Mouse (Mus musculus) heart, adult 8-10 months (tissue): ENCODE measurements around the gene Abcc5. TPM values are rescaled to one million over a fixed set of nuclear protein-coding genes. Genes with fewer than 3 reads are reported as not detected.
"Not testable (repeated sequence)": the region's sequence is repeated elsewhere in the genome, so short reads cannot be mapped to it uniquely, and the experiment has no call there.

Experiments
- DNase-seq: peaks from one replicate; pipeline ENCODE4 v3.0.0; 2022; ENCODE audit warnings: low spot score
- total RNA-seq, 4 experiments: library from RNA; stranded (reverse); gene quantifications; 2 replicates each; pipeline ENCODE4 v1.2.4; 2022

Gene Abcc5
- total RNA-seq, 4 experiments from 2014 or later, result 26.5 to 31.1 (median 27.8) TPM

DNA sequence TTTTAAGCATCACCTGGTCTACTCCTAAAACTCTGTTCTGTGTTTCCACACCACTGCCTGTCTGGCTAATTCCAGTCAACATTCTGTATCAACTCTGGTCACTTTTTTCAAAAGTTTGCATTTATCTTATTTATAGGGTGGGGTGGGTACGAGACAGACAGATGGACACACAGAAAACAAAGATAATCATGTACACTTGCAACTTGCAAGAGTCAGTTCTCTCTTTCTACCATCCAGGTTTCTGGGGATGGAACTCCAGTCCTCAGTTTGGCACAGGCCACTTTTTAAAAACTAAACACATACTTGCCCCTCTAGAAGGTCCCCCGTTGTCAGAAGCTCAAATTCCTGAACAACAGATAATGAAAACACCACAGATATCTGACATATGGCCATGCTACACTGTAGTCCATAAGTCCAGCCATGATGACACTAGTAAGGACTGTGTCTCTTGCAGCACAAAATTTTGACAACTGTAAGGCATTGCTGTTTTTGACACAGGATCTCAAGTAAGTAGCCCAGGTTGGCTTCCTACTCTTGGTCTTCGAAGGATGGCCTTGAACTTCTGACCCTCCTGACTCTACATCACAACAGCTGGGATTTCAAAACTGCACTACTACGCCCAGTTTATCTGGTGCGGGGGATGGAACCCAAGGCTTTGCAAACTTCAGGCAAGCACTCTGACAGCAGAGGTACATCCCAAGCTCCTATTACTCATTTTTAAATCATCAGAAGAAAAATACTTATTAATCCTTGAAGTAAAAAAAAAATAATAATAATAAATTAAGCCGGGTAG is 3.1 kb downstream of the Abcc5 start:
- DNase-seq, result no peak

DNA sequence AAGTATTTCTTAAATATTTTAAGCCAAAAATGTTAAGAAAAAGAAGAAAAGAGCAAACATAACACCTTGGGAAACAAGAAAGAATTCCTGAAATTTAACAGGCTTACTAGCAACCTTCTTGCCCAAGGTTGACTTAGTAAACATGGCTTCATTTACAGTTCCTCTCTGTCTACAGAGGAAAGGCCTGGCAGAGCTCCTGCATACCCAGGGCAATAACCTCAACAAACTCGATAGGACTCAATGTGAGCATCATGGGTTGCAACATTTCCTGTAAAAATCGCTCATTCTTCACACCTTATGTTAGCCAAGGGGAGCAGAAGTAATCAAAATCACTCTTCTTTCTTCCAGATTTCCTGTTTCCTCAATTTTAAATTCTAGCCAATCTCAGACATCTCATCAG is 8.1 kb downstream of the Abcc5 start:
- DNase-seq, result no peak

DNA sequence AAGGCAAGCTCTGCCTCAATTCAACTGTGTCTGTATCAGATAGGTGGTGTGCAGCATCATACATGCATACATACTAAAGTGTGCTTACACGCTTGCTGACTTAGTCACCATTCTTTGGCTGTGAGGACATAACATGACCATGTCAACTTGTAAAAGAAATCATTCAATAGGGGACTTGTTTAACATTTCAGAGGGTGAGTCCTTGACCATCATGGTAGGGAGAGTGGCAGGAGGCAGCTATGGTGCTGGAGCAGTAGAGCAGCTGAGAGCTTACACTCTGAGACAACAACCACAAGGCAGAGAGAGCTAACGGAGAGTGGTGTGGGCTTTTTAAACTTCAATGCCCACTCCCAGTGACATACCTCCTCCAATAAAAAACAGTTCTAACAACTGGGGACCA is 9.9 kb downstream of the Abcc5 start:
- DNase-seq, result no peak

DNA sequence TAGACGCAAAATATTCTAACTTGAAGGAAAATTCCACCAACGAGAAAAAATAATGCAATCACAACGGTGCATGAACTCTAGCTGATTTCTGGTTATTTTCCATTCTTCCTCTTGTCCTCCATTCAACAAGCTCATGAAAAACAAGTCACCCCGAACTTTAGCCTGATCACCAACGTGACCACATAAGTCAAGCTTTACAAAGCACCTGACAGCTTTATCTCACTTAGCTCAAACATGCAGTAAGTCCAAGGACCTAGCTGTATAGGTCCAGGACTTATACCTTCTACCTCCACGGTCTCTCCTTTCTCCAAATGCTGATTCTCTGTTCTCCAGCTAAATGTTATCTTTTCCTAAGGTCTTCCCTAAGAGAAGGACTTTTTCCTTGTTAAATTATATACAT is 10.4 kb downstream of the Abcc5 start:
- no peak for DNase-seq

DNA sequence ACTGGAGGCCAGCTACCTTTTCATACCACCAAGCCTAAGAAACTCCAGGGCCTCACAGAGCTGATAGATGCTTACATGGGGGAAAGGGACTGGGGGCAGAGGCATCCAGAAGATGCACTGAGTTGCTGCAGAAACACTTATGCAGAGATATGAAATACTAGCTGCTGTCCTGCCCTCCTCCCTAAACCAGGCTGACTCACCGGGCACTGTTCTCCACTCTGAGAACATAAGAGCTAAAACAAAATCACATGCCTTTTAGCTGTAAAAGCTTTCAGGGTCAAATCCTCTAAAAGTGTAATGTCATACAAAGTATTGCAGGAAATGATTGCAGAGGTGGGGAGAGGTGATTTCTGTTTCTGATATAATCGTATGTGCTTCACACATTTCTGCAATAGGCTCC is 11.0 kb downstream of the Abcc5 start:
- DNase-seq, result no peak

DNA sequence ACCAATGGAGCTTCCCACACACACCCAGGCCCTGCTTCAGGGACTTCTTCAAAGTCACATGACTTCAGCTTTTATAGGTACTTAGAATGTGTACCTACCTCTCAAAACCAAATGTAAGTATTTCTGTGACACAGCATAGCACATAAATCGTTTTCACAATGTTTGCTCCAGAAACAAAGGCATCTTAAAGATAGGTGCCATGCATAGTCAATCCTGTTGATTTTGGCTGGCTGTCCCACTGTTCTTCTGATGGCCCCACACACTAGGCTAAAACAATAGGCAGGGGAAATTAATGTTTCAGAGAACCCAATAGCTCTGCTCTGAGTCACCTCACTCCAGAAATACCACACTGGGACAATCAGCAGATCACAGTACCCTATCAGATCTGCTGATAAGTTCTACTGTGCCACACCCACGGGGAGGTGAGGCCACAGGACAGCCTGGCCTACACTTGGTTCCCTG is 12.3 kb downstream of the Abcc5 start:
- peak; percentile 23 for DNase-seq

DNA sequence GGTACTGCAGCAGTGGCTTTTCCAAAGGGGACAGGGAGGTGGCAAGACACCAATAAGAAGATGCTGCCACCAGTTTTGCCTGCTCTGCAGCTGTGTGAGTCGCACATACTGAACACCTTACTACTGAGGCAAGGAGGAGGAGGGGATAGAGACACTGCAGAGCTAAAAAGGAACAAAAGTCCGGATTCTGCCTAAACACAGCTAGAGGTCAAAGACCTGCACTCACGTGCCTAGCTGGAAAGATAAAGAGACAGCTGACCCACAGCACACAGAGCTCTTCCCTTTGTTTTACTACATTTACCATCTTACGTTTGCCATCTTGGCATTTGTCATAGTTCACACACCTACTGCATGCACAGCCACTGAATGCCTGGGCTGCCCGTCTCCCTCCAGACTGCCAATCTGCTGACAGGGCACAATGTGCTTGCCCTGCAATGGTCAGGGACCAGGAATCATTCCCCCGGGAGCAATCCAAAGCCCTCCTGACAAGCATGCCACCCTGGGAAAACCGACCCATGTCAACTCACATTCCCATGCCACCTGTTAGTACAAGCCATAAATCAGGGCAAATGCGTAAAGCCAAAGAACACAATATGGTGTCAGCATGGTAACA is 14.1 kb downstream of the Abcc5 start:
- DNase-seq, result no peak

DNA sequence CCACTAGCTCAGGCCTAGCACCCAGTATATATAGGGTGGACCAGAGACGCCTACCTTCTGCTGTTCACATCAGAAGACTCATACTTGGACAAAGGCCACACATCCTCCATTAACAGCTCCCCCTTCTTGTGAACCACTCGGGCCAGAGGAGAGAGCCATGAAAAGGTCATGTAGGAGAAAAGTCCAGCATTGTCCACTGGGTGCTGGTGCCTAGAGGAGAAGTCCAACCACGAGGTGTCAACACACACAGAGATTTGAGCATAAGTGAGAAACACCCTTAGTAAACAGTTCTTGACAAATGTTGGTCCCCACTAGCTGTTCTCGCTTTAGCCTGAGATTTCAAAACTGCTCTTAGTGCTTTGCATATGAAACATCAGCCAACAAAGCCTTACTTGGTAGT is 20.9 kb downstream of the Abcc5 start:
- no peak for DNase-seq

DNA sequence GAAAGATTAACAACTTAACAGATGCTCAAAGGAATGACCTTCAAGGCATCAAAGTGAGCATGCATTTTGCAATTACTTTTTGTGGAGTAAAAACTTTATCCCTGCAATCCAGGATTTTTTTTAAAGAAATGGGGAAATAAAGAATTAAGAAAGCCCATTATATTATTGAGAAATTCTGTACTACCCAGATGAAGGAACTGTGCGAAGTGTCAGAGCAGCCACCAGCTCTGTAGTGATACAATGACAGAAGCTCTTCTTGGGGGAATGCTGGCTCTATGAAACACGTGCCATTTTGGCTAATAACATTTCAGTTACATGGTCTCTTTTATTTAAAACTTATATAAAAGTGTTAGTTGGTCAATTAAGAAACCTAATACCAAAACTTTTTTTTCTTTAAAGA is 22.9 kb downstream of the Abcc5 start:
- no peak for DNase-seq

DNA sequence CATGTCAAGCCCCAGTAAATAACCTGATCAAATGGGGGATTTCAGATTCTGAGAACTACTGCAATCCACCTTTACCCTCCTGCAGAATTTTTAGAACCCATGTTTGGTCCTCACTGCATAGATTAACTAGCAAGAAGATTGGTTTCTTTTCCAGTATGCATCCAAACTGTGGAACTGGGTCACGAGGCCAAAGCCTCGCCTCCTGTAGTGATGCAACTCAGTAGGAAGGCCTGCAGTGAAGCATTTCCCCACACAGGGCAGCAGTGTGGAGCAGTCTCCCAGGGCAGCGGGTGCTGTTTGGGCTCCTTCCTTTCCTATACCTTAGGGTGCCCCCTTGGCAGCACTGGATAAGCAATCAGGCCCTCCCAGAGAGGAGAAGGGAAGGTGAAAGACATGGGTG is 24.6 kb downstream of the Abcc5 start:
- DNase-seq, result no peak

DNA sequence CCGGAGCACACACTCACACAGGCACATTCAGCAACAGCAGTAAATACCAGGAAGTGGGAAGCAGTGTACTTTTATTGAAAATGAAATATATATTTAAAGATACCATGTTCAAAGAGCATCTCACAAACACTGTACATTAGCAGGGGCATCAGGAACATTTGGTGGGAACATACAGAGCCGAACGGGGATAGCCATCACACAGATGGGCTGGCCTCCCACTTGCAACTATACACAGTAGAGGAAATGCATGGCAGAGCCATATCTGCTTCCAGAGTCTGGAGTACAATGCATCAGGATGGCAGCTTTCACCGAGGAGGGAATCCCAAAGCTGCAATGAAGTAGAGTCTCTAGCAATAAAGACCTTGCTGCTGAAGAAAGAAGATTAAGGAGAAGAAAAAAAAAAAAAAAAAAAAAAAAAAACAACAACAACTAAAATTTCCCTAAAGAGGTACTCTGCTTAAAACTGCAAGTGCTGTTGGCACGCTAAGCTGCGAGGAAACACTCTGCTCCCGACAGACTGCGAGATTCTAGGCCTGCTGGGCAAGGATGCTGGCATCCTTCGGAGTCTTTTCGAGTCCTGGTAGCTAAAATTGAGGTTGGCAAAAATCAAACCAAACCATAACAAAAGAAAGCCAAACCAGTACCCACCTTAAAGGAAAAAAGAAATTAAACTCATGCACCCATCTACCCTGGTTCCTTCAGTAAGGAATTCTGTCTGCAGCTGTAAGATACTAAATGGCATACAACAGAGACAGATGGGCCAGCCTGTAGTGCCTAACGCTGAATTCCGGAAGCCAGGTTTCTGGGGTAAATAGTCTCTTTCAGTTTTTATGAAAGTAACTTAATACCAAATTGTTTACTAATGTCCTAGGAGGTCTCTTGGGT is 25.2 kb downstream of the Abcc5 start:
- DNase-seq, result no peak

DNA sequence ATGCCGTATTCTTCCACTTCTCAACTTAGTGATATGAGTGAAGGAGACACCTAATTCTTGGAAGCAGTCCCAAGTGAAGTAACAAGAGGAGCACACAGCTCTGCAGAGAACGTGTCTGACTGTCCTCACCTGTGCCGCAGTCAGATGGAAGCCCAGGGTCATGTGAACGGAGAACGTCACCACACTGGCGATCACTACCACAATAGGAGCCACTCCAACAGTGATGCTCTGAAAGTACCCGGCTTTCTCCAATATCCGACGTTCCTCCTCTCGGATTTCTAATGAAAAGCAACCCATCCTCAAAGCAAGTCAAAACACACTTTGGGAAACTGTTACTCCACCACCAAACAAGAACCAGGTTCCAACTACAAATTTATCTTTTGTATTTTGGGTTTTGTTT is 29.3 kb downstream of the Abcc5 start:
- DNase-seq, result no peak

DNA sequence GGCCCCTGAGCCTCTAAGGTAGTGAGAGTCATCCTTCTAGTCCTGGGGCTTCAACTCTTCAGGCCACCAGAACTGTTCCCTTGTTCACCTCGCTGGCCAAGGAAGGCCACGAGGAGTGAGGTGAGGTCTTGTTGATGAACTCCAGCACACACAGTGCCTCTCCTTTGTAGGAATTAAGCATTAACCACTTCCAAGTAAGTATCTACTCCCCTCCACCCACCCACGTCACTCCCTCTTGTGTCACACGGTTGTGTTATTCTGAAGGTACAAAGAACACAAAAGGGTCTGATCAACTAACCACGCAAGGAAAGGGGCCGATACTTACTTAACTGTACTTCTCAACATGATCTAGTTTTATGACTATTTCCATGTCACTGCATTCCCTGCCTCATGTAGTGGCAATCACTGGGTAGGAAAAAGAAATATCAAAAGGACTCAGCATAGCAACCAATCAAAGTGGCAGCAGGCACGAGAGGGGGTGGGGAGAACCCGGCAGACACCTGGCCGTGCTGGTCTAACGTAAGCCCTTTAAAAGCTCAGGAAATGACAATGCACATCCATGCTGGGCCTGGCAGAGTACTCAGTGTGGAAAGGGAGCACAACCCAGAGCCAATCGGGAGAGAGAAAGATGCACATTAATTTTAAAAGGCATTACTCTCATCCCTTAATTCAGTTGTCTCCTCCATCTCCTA is 30.8 kb downstream of the Abcc5 start:
- no peak for DNase-seq

DNA sequence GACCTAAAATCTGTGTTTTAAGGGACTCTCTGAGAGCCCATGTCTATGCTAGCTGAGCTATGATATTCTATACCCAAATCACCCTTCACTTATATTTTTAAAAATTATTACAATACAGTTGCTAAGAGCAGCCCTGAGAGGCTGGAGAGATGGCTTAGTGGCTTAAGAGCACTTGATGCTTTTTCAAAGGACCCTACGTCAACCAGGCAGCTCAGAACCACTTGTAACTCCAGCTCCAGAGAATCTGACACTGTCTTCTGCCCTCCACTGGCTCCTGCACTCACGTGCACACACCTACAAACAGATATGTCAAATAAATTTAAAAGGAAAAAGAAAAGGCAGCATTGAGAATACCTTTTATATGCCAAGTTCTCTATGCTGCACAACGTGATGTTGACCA is 34.4 kb downstream of the Abcc5 start:
- DNase-seq, result no peak

DNA sequence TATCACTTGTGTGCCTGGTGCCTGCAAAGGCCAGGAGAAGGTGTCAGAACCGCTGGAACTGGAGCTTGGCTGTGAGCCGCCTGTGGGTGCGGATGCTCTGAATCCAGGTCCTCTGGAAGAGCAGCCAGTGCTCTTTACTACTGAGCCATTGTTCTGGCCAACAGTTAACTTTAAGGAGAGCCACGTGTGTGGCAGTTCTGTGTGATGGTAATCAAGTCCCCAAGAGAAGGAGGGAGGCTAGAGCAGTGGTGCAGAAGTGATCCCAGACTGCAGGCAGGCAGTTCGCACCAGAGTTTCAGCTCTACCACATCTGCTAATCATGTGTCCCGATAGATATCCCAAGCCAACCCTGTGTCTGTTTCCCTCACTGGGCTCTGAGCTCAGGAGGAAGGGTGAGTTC is 36.0 kb downstream of the Abcc5 start:
- DNase-seq, result no peak

DNA sequence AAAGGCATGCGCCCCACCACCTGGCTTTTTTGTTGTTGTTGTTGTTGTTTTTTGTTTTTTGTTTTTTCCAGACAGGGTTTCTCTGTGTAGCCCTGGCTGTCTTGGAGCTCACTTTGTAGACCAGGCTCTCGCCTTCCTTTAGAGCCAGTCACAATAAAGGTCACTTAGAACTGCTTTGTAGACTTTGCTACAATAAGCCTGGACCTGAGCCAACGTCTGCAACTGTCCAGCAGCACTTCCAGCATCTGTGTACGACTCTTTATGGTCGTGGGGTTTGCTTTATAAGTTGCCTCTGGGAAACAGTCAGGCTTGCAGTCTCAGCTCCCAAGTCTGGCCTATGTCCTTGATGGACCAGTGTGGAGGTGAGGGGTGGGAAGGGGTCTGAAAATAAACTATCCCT is 45.2 kb downstream of the Abcc5 start:
- DNase-seq, result no peak

DNA sequence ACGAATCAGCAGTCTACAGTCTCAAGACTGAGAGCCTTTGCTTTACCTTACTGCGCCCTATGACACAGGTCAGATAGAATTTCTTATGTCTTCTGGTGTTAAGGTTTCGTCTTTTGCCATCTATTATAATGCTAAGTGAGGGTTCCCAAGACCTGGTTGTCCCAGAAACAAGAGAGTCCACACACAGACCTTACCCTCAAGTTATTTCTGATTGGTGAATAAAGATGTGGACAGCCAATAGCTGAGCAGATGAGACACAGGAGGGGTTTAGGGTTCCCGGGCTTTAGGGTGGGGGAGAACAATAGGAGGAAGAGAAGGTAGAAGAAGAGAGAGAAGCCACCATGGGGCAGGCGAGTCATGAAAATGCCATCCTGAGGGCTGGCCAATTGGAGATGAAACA is 50.9 kb downstream of the Abcc5 start:
- no peak for DNase-seq

DNA sequence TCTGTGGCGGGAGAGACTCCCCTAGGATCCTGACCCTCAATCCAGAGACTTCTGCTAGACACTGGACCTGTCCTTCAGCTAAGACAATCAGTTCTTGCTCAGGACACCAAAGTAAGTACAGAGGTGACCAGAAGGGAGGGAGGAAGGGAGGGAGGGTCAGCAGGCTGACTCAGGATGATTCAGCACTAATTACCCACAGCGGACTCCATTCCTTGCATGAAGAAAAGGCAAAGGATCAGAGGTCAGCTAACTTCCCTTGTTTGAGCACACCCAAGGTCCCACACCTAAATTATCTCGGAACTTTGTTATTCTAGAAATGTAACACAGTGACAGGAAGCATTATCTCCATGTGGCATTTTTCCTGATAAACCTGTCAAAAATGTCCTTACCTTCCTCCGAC is 54.5 kb downstream of the Abcc5 start:
- DNase-seq, result no peak

DNA sequence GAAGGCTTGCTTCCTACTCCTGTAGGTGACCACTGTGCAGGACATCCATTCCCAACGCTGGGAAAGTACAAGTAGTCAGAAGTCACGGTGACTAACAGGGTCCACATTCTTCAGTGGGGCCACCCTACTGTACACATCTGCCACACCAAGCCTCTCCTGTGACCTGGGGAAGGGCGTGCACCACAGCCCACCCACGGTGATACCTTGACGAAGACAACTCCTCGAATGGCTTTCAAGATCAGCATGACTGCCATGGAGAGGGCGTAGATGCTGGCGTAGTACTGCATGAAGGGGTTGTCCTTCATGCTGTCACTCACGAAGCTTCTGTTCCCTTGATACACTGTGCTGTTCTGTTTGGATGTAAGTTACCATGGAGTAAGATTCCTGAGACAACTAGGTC is 58.0 kb downstream of the Abcc5 start:
- DNase-seq, result no peak

DNA sequence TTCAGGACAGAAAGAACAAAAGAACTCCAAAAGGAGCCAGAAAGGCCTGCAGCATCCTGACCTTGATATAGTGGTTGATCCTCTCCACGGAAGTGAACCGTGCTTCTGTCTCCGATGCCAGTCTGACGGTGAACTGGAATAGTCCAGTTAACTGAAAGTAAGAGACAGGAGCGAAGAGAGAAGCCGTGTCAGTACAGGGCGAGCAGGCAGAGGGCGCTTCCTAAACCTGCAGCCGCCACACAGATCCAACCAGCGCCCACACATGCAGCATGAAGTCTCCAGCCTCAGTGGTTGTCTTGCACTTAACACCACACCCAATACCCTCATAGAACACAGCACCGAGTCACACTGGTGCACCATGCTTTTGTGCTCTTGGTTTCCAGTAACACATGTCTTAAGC is 64.1 kb downstream of the Abcc5 start:
- no peak for DNase-seq

DNA sequence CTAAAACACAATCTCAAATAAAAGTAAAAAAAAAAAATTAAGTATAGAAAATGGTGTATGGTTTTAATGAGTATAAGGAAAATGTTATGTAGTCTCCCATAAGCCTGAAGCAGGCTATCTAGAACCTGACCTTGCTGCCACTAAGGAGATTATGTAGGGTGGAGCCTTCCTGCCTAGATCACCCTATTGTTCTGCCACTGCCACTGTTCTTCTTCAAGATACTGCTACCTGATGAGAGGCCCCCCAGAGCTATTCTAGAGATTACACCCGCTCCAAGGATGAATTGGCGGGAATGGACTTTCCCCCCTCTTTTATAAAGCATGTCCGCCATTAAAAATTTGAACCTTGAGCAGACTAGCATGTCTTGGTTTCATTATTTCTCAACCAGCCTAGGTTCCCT is 64.7 kb downstream of the Abcc5 start:
- not testable (repeated sequence) for DNase-seq
